Mouse (Mus musculus): Measurements from ENCODE around the gene Smarcad1.

Smarcad1 gene

DNA sequence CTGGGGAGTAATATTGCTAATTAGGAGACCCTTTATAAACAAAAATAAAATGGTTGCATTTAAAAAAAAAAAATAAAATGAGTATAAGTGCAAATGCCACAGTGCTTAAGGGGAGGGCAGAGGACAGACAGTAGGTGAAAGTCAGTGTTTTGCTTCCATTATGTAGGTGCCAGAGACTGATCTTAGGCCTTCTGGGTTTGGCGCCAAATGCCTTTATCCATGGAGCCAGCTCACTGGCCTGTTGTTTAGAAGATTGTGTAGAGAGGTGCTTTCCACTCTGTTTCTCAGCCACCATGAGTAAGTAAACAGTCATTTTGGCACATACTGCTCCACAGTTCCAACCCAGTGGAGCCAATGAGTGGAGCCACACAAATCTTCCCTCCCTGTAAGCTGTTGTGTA lies 75.2 kb downstream of the Smarcad1 start:
- no peak for DNase-seq

DNA sequence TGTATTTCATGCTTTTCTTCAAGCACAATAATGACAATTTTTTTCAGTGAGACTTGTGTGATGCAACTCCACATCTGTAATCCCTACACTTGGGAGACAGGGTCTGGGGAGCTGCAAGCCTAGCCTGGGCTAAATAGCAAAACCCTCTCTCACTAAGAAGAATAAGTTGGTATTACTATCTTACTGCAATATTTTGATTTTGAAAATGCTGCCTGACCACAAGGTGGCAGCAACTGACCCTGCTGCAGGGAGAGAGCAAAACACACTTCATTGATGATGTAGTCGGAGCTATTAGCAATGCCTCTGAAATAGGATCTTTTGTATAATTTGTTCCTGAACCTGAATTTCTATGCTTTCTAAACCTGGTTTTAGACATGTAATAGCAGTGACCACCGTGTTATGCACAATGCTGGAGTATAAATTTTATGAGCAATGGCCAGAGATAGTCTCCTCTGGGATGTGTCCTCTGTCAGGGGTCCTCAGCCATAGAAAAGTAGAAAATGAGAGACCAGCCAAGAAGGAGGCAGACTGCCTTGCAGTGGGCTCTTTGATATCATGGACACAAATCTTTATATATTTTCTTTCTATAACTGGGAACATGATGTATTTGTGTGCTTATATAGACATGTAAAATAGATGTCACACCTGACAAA lies 83.8 kb downstream of the Smarcad1 start:
- DNase-seq, result peak; percentile 55

DNA sequence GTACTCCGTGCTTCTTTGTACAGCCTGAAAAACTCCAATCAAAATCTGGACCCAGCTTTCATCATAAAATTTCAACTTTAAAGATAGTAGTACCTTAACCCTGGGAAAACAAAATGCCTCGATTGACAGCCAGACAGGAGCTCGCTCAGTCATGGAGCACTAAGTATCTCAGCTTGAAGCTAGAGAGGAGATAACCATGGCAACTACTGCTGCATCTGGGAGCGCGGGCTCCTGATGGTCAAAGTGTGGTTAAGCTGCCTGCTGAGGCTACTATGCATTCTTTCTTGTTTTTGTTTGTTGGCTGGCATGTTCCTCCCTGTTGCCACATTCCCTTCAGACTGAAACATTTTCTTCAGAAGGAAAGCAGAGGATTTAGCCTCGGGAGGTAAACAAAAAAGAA lies 90.0 kb downstream of the Smarcad1 start:
- DNase-seq, result no peak

DNA sequence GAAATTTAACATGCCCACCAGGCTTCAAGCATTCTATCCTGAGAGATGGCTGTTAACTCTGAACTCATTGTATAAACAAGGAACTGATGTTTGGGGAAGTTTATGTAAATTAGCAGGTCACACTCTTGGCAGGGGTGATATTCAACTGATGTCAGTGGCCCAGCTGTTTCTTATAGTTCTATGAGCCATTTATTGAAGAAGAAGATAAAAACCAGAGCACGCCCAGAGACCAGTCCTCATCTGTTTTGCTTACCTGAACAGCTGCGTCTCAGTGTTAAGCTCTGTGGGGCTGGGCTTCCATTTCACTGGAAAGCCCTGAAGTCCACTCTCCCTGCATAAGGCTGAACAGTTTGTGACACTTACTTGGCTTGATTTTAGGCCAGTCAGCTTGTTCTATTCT lies 95.4 kb downstream of the Smarcad1 start:
- DNase-seq, result no peak

DNA sequence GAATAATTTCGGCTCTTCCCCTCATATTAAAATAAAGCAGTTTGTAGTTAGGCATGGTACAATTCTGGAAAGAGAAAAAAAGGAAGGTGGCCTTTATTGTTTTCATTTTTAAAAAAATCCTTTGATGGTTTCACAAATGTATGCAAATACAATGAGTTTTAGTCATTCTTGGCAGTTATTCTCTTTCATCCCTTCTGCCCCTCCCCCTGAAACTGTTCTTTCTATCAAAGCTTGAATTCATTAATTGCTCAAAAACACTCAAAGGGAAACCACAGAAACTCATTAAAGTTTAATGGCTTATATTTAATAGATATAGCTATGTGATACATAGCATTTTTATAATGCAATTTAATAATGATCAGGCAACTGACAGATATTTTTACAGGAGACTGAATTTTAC lies 95.9 kb downstream of the Smarcad1 start:
- no peak for DNase-seq

DNA sequence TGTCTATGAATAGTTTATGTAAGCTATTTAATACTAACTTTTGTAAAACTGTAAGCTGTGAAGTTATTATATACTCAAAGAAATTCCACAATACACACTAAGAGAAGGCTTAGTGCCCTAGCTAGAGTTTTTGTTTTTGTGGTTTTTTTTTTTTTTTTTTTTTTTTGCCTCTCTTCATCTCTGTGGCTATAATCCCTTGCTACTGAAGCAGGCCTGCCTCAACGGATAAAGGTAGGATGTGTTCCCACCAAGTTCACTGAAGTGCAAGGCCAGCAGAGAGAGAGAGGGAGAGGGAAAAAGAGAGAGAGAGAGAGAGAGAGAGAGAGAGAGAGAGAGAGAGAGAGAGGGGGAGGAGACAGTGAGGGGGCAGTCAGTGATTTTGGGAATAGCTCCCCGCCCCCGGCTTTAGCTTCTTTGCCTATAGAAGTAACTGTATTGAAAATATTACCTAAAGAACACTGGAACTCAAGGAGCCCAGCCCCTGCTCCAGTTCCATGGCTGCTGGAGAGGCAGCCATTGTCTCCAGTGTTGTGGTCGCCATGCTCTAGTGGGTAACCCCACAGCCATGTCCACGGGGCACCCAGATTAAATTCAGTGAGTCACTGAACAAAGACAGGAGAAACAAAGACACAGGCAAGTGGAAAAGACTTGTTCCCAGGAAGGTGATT lies 97.8 kb downstream of the Smarcad1 start:
- DNase-seq, result no peak

DNA sequence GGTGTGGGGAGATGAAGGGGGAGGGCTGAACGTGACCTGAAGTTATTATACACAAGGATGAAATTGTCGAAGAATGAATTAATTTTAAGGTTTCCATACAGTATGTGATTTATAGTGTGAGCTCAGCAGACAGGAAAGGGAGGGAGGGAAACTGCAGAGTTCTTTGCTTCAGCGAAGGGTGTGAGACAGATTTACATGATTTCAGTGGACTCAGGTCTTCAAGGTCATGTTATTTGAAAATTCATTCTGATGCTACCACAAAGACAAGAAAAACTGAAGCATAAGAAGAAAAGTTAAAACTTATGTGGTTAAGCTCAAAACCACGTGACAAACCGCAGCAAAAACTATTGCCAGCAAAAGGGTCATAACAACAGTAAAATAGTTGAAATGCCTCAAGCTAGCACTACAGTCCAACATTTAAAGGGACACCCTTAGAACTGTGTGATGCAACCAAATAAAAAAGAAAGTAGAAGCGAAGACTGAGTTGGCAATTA lies 98.4 kb downstream of the Smarcad1 start:
- no peak for DNase-seq

DNA sequence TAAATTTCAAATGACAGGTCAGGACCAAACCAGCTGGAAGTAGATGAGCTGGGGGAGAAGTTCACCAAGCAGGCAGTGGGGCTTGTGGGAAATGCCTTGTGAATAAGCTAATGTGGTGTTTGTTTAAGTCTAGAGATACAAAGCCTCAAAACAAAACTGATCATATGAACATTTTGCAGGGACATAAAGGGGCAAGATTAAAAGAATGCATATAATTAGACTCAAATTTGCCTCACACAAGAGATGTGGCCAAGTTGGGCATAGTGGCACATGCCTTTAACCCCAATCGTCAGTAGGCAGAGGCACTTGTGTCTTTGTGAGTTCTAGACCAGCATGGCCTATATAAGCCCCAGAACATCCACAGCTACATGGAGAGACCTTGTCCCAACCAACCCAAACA lies 99.9 kb downstream of the Smarcad1 start:
- no peak for DNase-seq

DNA sequence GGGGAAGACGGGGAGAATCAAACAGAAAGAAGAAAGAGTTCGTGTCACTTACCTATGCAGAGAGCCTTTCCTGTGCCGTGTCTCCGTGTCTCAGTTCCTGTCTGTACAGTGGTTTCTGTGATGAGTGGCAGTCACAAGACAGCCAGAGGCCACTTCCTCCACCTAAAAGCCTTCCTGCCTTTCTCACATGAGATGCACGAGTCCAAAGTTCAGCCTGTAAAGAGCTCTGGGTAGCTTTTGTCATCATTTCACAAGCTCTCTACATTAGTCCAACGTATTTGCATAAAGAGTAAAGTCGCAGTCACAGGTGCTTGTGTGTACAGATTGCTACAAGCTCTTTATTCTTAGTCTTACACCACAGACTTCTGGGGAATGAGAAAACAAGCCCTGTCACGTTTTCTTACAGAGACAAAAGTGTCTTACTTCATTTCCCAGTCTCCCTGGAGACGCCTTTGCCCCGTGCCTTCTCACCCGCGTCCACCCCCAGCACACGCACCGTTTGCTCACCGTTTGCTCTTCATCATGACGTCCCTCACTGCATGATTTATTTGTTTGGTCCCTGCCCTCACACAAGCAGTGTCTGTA lies 102.3 kb downstream of the Smarcad1 start, which contains the start of gene Hpgds:
TSS of gene Hpgds (minus strand) at position 288 of the 585 bp plus-strand sequence.
- DNase-seq, result no peak

DNA sequence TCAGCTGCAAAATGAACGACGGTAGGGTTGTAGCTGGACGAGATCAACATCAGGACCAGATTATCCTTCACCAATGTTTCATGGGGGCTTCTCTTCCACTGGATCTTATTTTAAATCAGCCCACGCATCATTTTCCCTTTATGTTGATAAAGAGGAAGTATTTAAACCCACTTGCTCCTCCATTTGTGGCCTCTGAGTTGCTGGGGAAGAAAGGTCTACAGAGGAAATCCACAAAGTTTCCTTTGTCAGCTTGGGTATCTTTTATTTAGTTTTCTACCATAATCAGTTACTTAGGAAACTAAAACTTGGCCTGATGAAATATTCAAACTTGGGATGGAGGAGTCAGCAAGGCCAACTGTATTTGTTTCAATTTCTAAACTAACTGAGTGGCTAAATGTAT lies 104.0 kb downstream of the Smarcad1 start:
- DNase-seq, result no peak

DNA sequence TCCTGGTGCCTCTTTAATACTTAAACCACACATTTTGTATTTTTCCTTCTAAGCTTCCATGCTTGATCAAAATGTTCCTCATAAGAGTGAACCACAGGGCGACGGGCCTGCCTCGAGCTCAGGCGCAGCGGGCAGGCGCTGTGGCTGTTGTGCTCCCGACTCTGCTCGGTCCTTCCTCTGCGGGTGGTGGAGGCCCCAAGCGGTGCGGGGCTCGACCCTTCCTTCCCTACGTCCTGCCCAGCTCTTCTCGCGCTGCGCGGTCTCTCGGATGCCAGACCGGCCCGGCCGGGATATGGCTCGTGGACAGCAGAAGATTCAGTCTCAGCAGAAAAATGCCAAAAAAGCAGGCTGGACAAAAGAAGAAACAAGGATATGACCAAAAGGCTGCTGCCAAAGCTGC lies 108.3 kb downstream of the Smarcad1 start:
- no peak for DNase-seq

DNA sequence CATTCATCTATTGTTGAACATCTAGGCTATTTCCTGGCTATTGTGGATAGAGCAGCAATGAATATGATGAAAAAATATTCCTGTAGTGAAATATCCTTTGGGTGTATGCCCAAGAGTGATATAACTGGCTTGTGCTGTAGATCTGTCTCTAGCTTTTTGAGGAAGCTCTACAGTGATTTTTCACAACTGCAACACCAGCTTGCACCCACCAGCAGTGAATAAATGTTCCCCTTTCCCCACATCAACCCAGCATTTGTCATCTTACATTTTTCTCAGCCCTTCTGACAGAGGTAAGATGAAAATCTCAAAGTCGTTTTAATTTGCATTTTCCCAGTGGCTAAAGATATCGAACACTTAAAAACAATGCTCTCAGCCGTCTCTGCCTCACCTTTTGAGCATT lies 111.2 kb downstream of the Smarcad1 start:
- no peak for DNase-seq

DNA sequence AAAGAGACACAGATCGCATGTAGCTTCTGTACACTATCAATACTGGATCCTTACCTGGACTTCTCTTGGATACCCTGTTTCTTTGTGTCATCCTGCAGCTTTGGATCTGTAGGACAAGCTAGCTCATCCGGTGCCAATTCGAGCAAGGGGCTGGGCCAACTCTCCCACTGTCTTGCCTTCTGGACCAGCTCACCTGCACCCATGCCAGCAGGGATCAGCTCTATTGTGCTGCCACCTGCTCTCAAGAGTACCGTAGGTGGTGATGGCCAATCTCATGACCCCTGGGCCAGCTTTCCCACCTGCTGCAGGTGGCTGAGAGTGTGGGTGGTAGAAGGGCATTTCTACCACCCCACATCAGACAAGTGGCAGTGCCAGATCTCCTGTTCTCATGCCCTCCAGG lies 114.7 kb downstream of the Smarcad1 start:
- DNase-seq, result no peak

DNA sequence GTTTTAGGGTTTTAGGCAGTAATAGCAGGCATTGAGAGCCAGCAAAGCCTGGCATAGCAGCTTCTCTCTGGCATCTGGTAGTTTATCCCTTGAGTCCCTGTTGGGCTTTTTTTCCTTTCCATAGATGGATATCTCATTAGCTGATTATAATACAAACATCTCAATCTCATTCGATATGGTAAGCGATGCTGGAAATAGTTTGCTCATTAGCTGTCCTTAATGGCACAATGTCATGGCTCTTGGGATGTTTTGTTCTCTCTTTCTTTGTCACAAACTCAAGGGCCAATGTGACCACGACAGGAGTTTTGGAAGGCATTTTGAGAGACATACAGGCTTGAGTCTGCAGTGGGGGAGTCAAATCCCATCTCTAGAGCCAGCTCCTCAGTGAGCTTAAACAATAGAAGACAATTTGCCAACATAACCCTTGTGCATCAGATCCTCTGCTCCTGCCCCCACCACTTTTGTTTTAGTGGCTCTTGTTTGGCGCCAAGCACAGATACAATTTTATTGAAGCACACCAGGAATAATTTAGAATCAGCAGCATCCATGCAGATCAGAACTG lies 117.1 kb downstream of the Smarcad1 start:
- no peak for DNase-seq

DNA sequence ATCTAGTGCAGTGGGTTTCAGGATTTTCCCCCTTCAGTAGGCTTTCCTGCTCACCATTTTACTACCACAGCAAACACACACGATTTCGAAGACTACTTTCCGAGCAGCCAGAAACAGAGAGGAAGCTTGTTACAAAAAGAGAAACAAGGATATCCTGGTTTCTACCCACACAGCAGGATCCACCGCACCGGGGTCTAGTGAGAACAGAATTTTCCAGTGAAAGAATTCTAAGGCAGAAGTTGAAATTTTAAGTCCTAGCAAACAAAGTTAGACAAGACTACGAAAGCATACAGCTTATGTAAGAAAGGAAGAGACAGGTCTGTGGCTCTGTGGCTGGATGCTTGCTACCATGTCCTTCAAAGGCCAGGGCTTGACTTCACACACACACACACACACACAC lies 121.8 kb downstream of the Smarcad1 start:
- no peak for DNase-seq

DNA sequence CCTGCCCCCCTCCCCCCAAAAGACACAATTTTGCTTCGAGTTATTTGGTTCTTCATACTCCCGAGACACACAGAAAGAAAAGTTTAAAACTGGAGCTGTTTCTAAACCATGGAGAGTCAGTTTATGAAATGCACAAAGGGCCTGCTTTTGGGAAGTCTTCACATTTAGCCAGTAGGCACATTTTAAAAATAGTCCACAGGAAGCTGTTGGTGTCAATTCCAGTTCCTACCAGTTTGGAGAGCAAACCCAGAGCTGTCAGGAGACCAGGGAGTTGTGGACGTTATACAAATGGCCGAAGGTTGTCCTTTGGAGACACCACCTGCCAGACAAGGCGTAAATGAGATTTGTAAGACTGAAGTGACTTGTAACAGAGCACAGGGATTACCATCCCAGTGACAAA lies 122.6 kb downstream of the Smarcad1 start:
- DNase-seq, result no peak
